Mouse (Mus musculus) heart, postnatal 10 days (tissue): ENCODE results near the gene Farsa. TPM values are rescaled to one million over a fixed set of nuclear protein-coding genes. Genes with fewer than 3 reads are reported as not detected.
"Not testable (repeated sequence)": the region's sequence is repeated elsewhere in the genome, so short reads cannot be mapped to it uniquely, and the experiment has no call there.

Source experiments
- DNase-seq, 2 experiments: peaks; one replicate each; pipeline ENCODE4 v3.0.0; 2021
- intact Hi-C: fragments of 180-260 bp; cut with DNase I; formaldehyde crosslinking; loops from one replicate; pipeline ENCODE4 v1.15.1; 2025
- total RNA-seq, 2 experiments: library from RNA; stranded (reverse); gene quantifications; 2 replicates each; pipeline ENCODE4 v1.2.3; 2021

The Farsa gene
- total RNA-seq, result 10 to 100 TPM; 31.7 to 32.5 TPM

DNA sequence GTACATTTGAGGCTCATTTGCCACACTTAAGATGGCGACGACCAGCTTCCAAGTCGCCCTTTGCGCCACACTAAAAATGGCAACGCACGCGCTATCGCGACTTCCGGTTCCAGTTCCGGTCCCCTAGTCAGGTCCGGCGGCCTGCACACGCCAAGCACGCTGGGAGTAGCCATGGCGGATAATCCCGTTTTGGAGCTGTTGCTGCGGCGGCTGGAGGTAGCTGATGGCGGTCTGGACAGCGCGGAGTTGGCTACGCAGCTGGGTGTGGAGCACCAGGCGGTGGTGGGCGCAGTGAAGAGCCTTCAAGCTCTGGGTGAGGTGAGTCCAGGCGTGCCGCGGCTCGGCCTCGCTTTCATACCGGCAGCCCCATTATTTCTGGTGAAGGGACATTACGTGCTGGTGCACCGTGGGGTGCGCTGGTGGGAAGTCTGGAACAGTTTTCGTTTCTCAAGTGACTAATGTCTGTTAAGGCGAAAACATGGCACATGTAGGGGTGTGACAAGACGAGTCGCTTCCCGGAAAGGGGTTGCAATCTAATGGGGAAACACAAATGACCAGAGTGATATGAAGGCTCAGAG, at the start of gene Farsa:
Gene Farsa, plus strand, starts transcription at position 126 of the 578 bp plus-strand sequence.
- peak; percentile 95 to 97 for DNase-seq
- intact Hi-C loops, result no loop called here

GRCm38 (mm10) chr8:84809109-84809940, 47.5 kb upstream of the Farsa start:
- intact Hi-C loops, result no loop called here
- no peak for DNase-seq

GRCm38 (mm10) chr8:84809941-84810280, 46.9 kb upstream of the Farsa start:
- DNase-seq, result no peak
- intact Hi-C loops, result loop anchor here (1.0 to 5.0 kb wide), 2 partner anchors 51 to 448 kb away; no protein-coding TSS in a partner anchor

- peak; percentile 93 to 97 for DNase-seq
- intact Hi-C loops, result loop anchor here (1.0 to 5.0 kb wide), 4 partner anchors 52 to 449 kb away; no protein-coding TSS in a partner anchor
These were observed 45.9 kb upstream of the Farsa start for GRCm38 (mm10) chr8:84810896-84811295.

GRCm38 (mm10) chr8:84811303-84811702, 45.5 kb upstream of the Farsa start:
- intact Hi-C loops, result loop anchor here (1.0 to 5.0 kb wide), 3 partner anchors 74 to 449 kb away; no protein-coding TSS in a partner anchor
- no peak for DNase-seq

- intact Hi-C loops, result loop anchor here (2.0 to 5.0 kb wide), 3 partner anchors 114 to 451 kb away; no protein-coding TSS in a partner anchor
- DNase-seq, result peak; percentile 86 to 92
These were observed 43.7 kb upstream of the Farsa start for GRCm38 (mm10) chr8:84813059-84813458.

- intact Hi-C loops, result loop anchor here (2.0 to 5.0 kb wide), 4 partner anchors 115 to 452 kb away; no protein-coding TSS in a partner anchor
- DNase-seq, result no peak
These were observed 43.0 kb upstream of the Farsa start for GRCm38 (mm10) chr8:84813830-84814229.

GRCm38 (mm10) chr8:84814240-84814554, 42.6 kb upstream of the Farsa start:
- intact Hi-C loops, result loop anchor here (2.0 to 5.0 kb wide), 2 partner anchors 221 to 452 kb away; no protein-coding TSS in a partner anchor

DNA sequence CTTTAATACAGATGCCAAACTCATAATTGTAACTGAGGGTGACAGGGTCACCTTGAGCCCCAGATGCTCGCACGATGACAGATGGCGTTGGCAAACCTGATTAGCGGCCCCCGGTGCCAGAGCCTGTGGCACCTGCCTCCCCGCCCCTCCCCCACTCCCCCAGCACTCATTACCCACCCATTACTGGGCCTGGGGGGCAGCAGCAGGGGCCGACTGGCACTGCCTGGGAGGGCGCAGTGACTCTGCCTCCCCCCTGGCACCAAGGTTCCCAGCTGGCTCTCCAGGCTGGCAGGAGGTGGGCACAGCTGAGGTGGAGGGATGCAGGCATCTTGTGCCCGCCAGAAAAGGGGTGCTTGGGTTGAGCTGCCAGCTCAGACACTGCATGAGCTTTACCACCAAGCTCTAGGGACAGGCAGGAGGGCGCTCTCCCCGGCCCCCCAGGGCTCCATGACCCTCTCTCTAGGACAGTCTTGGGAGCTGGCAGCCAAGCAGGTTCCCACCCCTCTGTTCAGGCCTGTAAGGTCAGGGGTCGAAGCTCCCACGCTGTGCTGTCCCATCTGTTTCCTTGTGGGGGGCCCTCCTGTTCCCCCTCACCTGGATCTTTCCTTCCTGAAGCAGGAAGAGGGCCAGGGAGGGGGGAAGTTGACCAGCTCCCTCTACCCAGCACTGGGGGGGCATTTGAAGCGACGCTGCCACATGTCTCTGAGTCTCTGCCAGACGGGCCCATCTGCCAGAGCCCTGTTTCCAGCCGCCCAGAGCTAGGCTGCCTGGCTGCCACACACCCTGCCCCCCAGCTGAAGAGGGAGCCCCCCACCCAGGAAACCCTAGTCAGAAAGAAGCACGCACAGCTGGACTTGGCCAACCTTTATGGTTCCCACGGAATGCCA, 42.0 kb upstream of the Farsa start:
- no peak for DNase-seq
- intact Hi-C loops, result loop anchor here (1.0 to 5.0 kb wide), 3 partner anchors 105 to 452 kb away; no protein-coding TSS in a partner anchor

More at GRCm38 (mm10) chr8:84814240-84814554, 42.6 kb upstream of the Farsa start:
- DNase-seq, result no peak

DNA sequence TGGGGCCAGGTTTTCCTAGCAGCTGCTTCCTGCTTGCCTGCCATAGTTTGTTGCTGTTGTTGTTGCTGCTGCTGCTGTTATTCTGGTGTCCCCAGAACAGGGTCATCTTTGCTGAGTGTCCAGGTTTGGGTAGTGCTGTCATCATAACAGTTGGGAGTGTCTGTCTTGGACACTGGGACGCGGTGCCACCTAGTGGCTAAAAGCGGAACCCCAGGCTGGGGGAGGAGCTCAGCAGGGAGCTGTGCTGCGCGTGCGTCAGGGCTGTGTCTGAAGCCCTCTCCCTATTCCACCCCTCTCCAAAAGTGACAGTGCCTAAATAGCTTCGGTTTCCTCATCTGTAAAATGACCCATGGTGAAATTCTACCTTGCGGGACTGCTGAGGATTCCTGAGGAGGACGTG, 41.2 kb upstream of the Farsa start:
- intact Hi-C loops, result loop anchor here (1.0 to 2.0 kb wide), 2 partner anchors 106 to 223 kb away; no protein-coding TSS in a partner anchor
- peak; percentile 97 to 100 for DNase-seq

DNA sequence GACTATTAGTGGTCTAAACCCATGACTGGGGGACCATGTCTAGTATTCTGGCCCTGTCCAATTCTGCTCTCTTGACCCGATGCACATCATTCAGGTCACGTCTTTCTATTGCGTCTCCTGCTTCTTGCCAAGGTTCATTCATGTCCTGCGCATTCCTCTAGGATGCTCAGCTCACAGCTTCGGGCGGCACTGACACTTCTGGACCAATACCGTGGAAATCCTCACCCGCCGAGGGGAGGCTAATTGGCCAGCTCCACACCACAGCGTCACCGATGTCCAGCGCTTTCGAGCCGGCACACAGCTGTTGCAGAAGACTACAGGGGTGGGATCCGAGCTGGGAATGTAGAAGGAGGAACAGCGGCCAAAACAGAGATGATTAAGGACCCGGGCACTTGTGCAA, 40.7 kb upstream of the Farsa start:
- intact Hi-C loops, result no loop called here

DNA sequence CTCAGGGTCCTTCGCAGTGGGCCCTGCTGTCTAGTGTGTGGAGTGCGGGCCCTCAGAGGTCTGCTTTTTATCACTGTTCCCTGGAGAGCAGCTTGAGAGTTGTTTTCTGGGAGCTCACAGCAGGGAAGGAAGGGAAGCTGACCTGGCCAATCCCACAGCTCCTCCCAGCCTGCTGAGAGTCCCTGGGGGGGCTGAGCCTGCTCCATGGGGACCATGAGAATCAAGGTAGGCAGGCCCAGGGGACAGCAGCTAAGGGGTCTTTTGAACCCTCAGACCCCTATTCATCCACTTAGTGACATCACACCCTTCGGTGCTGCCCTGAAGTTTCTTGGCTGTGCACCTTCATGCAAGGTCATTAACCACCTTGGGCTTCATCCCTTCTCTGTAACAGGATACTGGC, 34.1 kb upstream of the Farsa start, which contains the start of gene Dand5:
Gene Dand5, minus strand, starts transcription at position 101 of the 400 bp plus-strand sequence.
- no peak for DNase-seq
- intact Hi-C loops, result no loop called here

More for the DNA sequence above, 40.7 kb upstream of the Farsa start:
- DNase-seq, result no peak

- peak; percentile 66 to 67 for DNase-seq
- intact Hi-C loops, result no loop called here
These were observed 33.1 kb upstream of the Farsa start for GRCm38 (mm10) chr8:84823653-84824052.

DNA sequence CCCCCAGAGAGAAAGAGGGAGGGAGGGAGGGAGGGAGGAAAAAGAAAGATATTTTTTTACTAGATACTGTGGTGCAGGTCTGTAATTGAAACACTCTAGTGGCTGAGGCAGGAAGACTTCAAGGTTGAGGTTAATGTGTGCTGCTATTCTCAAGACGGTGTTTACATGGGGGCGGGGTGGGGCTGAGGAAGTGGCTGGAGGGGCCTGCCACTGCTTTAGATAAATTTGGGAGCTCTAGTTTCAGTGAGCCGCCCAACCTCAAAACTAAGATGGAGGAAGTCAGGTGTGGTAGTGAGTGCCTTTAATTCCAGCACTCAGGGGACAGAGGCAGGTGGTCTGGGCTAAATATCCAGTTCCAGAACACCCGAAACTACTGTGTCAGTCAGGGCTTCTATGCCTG, 31.2 kb upstream of the Farsa start:
- intact Hi-C loops, result no loop called here

DNA sequence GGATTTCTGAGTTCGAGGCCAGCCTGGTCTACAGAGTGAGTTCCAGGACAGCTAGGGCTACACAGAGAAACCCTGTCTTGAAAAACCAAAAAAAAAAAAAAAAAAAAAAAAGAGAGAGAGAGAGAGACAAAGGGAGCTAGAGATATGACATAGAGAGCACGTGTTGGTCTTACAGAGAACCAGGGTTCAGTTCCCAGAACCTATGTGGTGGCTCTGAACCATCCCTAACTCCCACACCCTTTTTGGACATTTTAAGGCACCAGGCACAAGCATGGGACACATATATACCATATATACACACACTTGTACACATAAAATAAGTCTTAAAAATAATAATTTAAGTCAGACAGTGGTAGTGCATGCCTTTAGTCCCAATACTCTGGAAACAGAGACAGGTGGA, 30.3 kb upstream of the Farsa start:
- DNase-seq, intact Hi-C loops: not testable (repeated sequence)

More for the DNA sequence above, 31.2 kb upstream of the Farsa start:
- DNase-seq, result no peak

GRCm38 (mm10) chr8:84831490-84831889, 25.3 kb upstream of the Farsa start, which contains the start of gene Gadd45gip1:
Gene Gadd45gip1, plus strand, starts transcription at chr8:84831522.
- peak; percentile 40 to 57 for DNase-seq
- intact Hi-C loops, result no loop called here

DNA sequence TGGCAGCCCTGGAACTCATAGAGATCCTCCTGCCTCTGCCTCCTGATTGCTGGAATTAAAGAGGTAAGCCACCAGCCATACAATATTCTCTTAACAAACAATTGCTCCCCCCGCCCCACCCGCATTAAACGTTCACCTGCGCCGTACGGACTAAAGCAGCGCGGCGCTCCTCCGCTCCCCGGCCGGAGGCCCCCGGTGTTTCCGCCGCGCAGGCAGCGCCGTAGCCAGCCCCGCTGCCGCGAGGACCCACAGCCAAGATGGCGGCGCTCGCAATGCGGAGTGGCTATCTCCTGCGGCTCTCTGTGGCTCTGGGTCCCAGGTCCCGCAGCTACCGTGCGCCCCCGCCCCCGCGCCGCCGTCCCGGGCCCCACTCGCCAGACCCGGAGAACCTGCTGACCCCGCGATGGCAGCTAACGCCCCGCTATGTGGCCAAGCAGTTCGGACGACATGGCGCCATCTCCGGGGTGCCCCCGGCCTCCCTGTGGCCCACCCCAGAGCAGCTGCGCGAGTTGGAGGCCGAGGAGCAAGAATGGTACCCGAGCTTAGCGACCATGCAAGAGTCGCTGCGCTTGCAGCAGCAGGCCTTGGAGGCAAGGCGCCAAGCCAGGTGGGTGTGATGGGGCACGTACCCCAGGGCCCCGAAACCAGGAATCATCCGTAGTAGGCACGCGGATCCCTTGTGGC, 24.6 kb upstream of the Farsa start:
- DNase-seq, result peak; percentile 86 to 87
- intact Hi-C loops, result no loop called here

DNA sequence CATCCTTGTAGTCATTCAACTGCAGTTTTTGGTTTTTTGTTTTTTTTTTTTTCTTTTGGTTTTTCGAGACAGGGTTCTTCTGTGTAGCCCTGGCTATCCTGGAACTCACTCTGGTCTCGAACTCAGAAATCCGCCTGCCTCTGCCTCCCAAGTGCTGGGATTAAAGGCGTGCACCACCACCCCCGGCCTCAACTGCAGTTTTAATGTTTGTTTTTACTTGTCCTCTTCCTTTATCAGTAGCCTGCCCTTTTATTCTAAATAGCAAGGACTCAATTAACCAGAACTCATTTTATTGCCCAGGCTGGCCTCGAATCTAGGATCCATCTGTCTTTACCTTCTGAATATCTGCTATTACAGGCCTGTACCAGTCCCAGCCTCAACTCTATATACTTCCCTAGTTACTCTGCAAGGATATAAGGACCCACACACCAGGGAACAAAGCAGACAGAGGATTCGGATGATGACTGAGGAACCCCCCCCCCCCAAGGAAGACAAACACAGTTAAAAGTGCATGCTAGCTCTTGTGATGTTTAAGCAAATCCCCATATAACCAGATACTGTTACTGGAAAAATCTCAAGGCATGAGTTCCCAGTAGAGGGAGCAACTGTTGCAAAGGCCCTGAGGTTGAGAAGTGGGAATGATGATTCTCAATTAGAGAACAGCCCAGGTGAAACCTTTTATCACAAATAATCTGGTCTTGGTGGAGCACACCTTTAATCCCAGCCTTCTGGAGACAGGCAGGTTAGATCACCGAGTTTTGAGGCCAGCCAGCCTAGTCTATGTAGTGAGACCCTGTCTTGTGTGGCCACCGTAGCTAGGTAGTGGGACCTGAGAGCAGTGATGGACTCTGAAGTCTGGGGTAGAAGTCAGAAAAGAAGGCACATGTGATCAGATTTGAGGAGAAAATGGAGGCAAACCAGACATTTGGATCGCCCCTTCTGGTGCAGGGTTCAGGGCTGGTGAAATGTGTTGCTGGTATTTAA, 23.7 kb upstream of the Farsa start:
- intact Hi-C loops, result no loop called here
- DNase-seq, result no peak
